In genomic region chr2:30653046-30653445, GRCm38 (mm10) we compare ENCODE assay signal across 9 mouse cellular contexts. TPM values are rescaled to one million over a fixed set of nuclear protein-coding genes. Genes with fewer than 3 reads are reported as not detected.
DNase-seq lines count a peak whose midpoint lies in the region; ATAC-seq and TF ChIP-seq lines count a peak whose summit lies in the region.
"Had no signal": no experiment of that assay in that cellular context is flagged by ENCODE, and none has a peak within 500 bp of the region (broad histone marks: within the 10 kb centered on the region; RNA-seq: fewer than 3 reads in every experiment).

No protein-coding gene starts in this region.

- intact Hi-C loops in heart, postnatal 14 days (cut with DNase I), result loop anchor here (5.0 kb wide), 2 partner anchors 36 to 181 kb away; partner anchors contain the start of gene Ier5l

- no peaks in the 10 kb centered on the region for H3K36me3 ChIP-seq in heart, embryonic 11.5 days (ENCODE audit: control insufficient read depth, insufficient read depth, low read length)
- no peaks in the 10 kb centered on the region for H3K36me3 ChIP-seq in heart, postnatal 0 days (replicated peaks; ENCODE audit: control insufficient read depth, insufficient read depth, low read length)
- no peaks in the 10 kb centered on the region for H3K36me3 ChIP-seq in midbrain, embryonic 11.5 days (ENCODE audit: control insufficient read depth, insufficient read depth, low read length)

- H3K27me3 ChIP-seq in heart, embryonic 11.5 days (ENCODE audit: control insufficient read depth, insufficient read depth, low read length), result no peaks in the 10 kb centered on the region
- H3K27me3 ChIP-seq in heart, postnatal 0 days (ENCODE audit: control insufficient read depth, insufficient read depth, low read length), result no peaks in the 10 kb centered on the region
- no peaks in the 10 kb centered on the region for H3K27me3 ChIP-seq in midbrain, embryonic 11.5 days (ENCODE audit: control insufficient read depth, insufficient read depth, low read length)

- H3K9me3 ChIP-seq in heart, embryonic 11.5 days (replicated peaks; ENCODE audit: control insufficient read depth, low read length), result no peaks in the 10 kb centered on the region
- H3K9me3 ChIP-seq in heart, postnatal 0 days (replicated peaks; ENCODE audit: control insufficient read depth, low read length), result no peaks in the 10 kb centered on the region
- no peaks in the 10 kb centered on the region for H3K9me3 ChIP-seq in midbrain, embryonic 11.5 days (ENCODE audit: control insufficient read depth, low read length)

- H3K4me2 ChIP-seq in heart, embryonic 11.5 days, result peak overlapping the region; percentile 50
- H3K4me2 ChIP-seq in heart, postnatal 0 days (ENCODE audit: low read depth, low read length), result peak overlapping the region; percentile 49
- H3K4me2 ChIP-seq in midbrain, embryonic 11.5 days, result peak overlapping the region; percentile 30

- 63% methylated on average over 4 of the region's 4 CpGs for WGBS in heart, embryonic 11.5 days (ENCODE audit: insufficient replicate concordance)
- WGBS in heart, postnatal 0 days, result 60% methylated on average over 4 of the region's 4 CpGs
- WGBS in midbrain, embryonic 11.5 days, result 56% methylated on average over 4 of the region's 4 CpGs

- peak overlapping the region; percentile 95 for H3K27ac ChIP-seq in heart, embryonic 11.5 days (ENCODE audit: low read depth, low read length)
- H3K27ac ChIP-seq in cortical plate, adult 2 months (ENCODE audit: insufficient read depth, low read length), result peak overlapping the region; percentile 54; the same call in 1 of the 2 replicates
- H3K27ac ChIP-seq in heart, postnatal 0 days (ENCODE audit: low read depth), result peak overlapping the region; percentile 90
- peak overlapping the region; percentile 97 for H3K27ac ChIP-seq in midbrain, embryonic 11.5 days (ENCODE audit: low read depth, low read length)

- no peak for ATAC-seq in heart, embryonic 11.5 days (replicated peaks; ENCODE audit: insufficient number of reproducible peaks, low FRiP score, low TSS enrichment)
- ATAC-seq in heart, postnatal 0 days (ENCODE audit: insufficient read depth, low read depth), result no peak
- ATAC-seq in midbrain, embryonic 11.5 days (ENCODE audit: low FRiP score), result no peak

- H3K9ac ChIP-seq in heart, embryonic 11.5 days (ENCODE audit: low read depth, low read length), result peak overlapping the region; percentile 60
- peak overlapping the region; percentile 46; the same call in 1 of the 2 replicates for H3K9ac ChIP-seq in heart, postnatal 0 days (replicated peaks; ENCODE audit: low read depth, low read length)
- H3K9ac ChIP-seq in midbrain, embryonic 11.5 days (ENCODE audit: low read length), result peak overlapping the region; percentile 68

- TF ChIP-seq EP300 in heart, postnatal 0 days (IDR thresholded peaks at IDR 0.05; ENCODE audit: low read depth), result peak; percentile 10; the same call in 1 of the 2 replicates

- H3K4me3 ChIP-seq in heart, embryonic 11.5 days (ENCODE audit: low read depth, low read length), result no peak overlapping the region
- H3K4me3 ChIP-seq in cortical plate, adult 2 months (ENCODE audit: insufficient read depth, low read length), result no peak overlapping the region
- H3K4me3 ChIP-seq in heart, postnatal 0 days (ENCODE audit: low read depth, low read length), result no peak overlapping the region
- H3K4me3 ChIP-seq in midbrain, embryonic 11.5 days (ENCODE audit: low read depth, low read length), result no peak overlapping the region

- peaks cover 44% of the 10 kb centered on the region for H3K4me1 ChIP-seq in heart, embryonic 11.5 days (ENCODE audit: control insufficient read depth, insufficient read depth, low read length)
- H3K4me1 ChIP-seq in cortical plate, adult 2 months (ENCODE audit: control insufficient read depth, insufficient read depth, low read length), result peaks cover 18% of the 10 kb centered on the region
- peaks cover 44% of the 10 kb centered on the region for H3K4me1 ChIP-seq in heart, postnatal 0 days (ENCODE audit: control insufficient read depth, insufficient read depth)
- H3K4me1 ChIP-seq in midbrain, embryonic 11.5 days (ENCODE audit: control insufficient read depth, insufficient read depth, low read length), result peaks cover 53% of the 10 kb centered on the region

- TF ChIP-seq POLR2A in cortical plate, adult 2 months (IDR thresholded peaks at IDR 0.05; ENCODE audit: extremely low read depth, insufficient read depth, low read length), result no peak

- TF ChIP-seq CTCF in cortical plate, adult 2 months (IDR thresholded peaks at IDR 0.05; ENCODE audit: extremely low read depth, insufficient read depth, low read length), result no peak
- TF ChIP-seq CTCF in heart, postnatal 0 days (IDR thresholded peaks at IDR 0.05; ENCODE audit: low read depth), result no peak

- no peak for DNase-seq in heart, postnatal 14 days
- DNase-seq in heart, postnatal 0 days (ENCODE audit: low spot score), result no peak
- DNase-seq in midbrain, embryonic 11.5 days (ENCODE audit: low spot score, missing footprints), result no peak
- DNase-seq in adrenal gland, postnatal 4 days (ENCODE audit: low spot score in 2 of 2), result no peak
- no peak for DNase-seq in spleen, postnatal 10 days (ENCODE audit: low spot score in 2 of 2)
- DNase-seq in thymus, postnatal 36 days, result no peak

RNA-seq across cellular contexts. Expression of gene Cstad, which starts 58.2 kb away (rescaled TPM):
- 1.7 and 2.4 TPM in 2 replicates for polyA plus RNA-seq in heart, embryonic 11.5 days (2014; fragmentation: Nextera tagmentation; extraction: Ambion mirVana)
- total RNA-seq in heart, postnatal 14 days (2021), result 1 to 10 TPM; 1.8 to 3.9 TPM
- 5.3 and 6.4 TPM in 2 replicates for polyA plus RNA-seq in cortical plate, adult 2 months (2012; rRNA removed)
- total RNA-seq in heart, postnatal 0 days (2014; rRNA removed; ENCODE audit: low replicate concordance), result not detected in 2 replicates
- polyA plus RNA-seq in heart, postnatal 0 days (2015; fragmentation: Nextera tagmentation; extraction: Ambion mirVana), result 3.1 and 3.6 TPM in 2 replicates
- polyA plus RNA-seq in midbrain, embryonic 11.5 days (2014; fragmentation: Nextera tagmentation; extraction: Ambion mirVana), result 0.21 and 0.74 TPM in 2 replicates
- 1 to 10 TPM; 6.7 to 7.3 TPM for total RNA-seq in adrenal gland, postnatal 4 days (2021)
- total RNA-seq: monocyte, adult 5-6 weeks had no signal
